Mouse (Mus musculus): Measurements from ENCODE around the gene Map6d1. TPM values are rescaled to one million over a fixed set of nuclear protein-coding genes. Genes with fewer than 3 reads are reported as not detected.
A peak's percentile ranks its signal among the peaks of the same experiment; 100 is the strongest.

Map6d1 gene
- total RNA-seq, 2 experiments from 2014 or later: 43.6 to 47.6 TPM

DNA sequence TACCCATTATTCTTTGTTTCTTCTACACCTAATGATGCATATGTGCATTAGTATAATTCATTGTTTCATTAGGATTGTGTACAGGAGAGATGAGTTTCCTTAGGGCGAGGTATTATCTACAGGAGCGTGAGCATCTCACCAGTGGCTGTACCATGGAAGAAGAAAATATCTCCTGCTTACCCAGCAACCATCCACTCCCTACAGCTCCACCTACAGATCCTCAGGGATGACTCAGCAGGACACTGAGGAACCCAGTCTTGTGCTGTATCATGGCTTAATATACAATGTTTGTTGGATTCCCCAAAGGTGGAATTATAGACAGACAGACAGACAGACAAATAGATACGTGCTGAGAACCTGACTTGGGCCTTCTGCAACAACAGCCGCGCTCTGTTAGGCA lies 44.2 kb downstream of the Map6d1 start:
- DNase-seq (ENCODE audit: low spot score in 2 of 2): no peak
- intact Hi-C loops (cut with DNase I): no loop called here

DNA sequence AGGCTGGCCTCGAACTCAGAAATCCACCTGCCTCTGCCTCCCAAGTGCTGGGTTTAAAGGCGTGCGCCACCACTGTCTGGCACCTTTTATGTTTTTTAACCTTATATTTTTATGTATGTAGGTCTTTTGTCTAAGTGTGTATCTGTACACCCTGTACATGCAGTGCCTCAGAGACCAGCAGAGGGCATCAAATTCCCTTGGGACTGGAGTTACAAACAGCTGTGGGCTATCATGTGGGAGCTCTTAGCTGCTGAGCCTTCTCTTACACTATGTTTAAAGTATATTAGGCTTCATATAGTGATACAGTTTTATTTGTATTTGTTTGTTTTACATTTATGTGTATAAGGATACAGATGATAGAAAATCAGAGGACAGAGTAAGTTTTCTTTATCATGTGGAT lies 45.6 kb downstream of the Map6d1 start:
- intact Hi-C loops (cut with DNase I): no loop called here
- peak in 1 of 2 experiments; percentile 43 for DNase-seq (ENCODE audit: low spot score in 2 of 2)

GRCm38 (mm10) chr16:20192043-20192442 lies 49.1 kb downstream of the Map6d1 start:
- intact Hi-C loops (cut with DNase I): no loop called here
- no peak for DNase-seq (ENCODE audit: low spot score in 2 of 2)

GRCm38 (mm10) chr16:20191161-20191882 lies 49.8 kb downstream of the Map6d1 start:
- no peak for DNase-seq (ENCODE audit: low spot score in 2 of 2)
- intact Hi-C loops (cut with DNase I): no loop called here

DNA sequence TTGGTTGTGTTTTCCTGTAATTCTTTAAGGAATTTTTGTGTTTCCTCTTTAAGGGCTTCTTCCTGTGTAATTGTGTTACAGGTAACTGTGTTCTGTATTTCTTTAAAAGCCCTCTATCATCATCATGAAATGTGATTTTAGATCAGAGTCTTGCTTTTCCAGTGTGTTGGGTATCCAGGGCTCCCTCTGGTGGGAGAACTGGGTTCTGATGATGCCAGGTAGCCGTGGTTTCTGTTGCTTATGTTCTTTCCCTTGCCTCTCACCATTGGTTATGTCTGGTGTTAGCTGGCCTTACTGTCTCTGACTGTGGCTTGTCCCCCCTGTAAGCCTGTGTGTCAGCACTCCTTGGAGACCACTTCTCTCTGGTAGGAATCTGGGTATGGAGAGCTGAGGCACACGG lies 55.8 kb downstream of the Map6d1 start:
- intact Hi-C loops (cut with DNase I): loop anchor here (10.0 kb wide), 1 partner anchor 461 kb away; no protein-coding TSS in a partner anchor
- peak in 1 of 2 experiments; percentile 30 for DNase-seq (ENCODE audit: low spot score in 2 of 2)

Other genes with a start within 250 kb of the Map6d1 start
- 10 to 100 TPM; 74.9 to 86.0 TPM for gene Klhl24, start 143.8 kb downstream of the Map6d1 start, total RNA-seq (2021)
- 10 to 100 TPM; 36.3 to 39.0 TPM for gene Yeats2, start 100.3 kb downstream of the Map6d1 start, total RNA-seq (2021)
- gene Parl, start 61.0 kb upstream of the Map6d1 start, total RNA-seq (2021): 10 to 100 TPM; 62.2 to 63.4 TPM
- gene Cyp2ab1, start 84.0 kb upstream of the Map6d1 start, total RNA-seq (2021): not detected
- gene Abcc5, start 185.0 kb upstream of the Map6d1 start, total RNA-seq (2021): 100 to 1,000 TPM; 188 to 198 TPM

All from left cerebral cortex, postnatal 14 days (tissue).